Mouse (Mus musculus) adrenal gland, adult 8-10 months (tissue): ENCODE data around the gene Bcas2. TPM values are rescaled to one million over a fixed set of nuclear protein-coding genes. Genes with fewer than 3 reads are reported as not detected.
"Not testable (repeated sequence)": the region's sequence is repeated elsewhere in the genome, so short reads cannot be mapped to it uniquely, and the experiment has no call there.

Experiments
- DNase-seq: peaks from one replicate; pipeline ENCODE4 v3.0.0; 2022
- total RNA-seq, 4 experiments: library from RNA; stranded (reverse); gene quantifications; 2 replicates each; pipeline ENCODE4 v1.2.4; 2022

The Bcas2 gene
- total RNA-seq, 4 experiments from 2014 or later = 52.7 to 73.4 (median 60.4) TPM

GRCm38 (mm10) chr3:103169771-103170170 is 1.7 kb upstream of the Bcas2 start:
- peak; percentile 63 for DNase-seq

GRCm38 (mm10) chr3:103172615-103173014 is 1.2 kb downstream of the Bcas2 start:
- no peak for DNase-seq

DNA sequence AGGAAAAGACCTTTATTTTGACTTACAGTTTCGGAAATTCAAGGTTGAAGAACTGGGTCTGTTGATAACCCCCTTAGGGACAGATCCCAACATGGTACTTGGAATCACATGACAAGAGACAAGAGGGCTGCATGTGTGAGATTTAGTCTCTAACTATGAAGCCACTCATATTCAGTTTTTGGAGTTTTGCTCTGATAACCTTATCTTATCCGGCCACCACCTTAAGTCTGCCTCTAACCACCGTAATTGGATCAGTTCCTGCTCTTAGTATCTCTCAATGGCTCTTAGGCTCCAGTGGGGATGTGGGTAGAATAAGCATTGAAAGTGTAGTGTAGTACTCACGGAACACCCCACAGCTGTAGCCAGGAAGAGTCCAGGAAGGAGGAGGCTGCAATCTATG is 5.3 kb downstream of the Bcas2 start:
- DNase-seq = no peak

DNA sequence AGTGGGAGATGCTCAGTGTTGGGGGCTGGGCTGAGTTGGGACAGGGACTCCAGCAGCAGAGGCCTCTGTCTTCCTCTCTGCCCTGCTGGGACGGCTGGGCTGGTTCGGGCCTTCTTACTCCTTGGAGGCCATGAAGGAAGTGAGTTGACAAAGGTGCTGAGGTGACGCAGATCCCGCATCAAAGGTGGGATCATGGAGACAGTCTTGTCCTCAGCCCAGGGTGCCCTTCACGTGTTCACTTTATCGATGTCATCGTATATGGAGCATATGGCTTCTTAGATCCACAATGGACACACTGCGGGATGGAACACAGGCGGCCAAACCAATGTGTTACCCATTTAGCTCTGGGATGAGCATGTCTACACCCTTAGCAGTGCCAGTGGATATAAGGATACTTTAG is 8.1 kb downstream of the Bcas2 start:
- DNase-seq = no peak

- DNase-seq = no peak
These were observed 9.7 kb downstream of the Bcas2 start for GRCm38 (mm10) chr3:103181171-103181570.

GRCm38 (mm10) chr3:103182821-103183220 is 11.4 kb downstream of the Bcas2 start:
- DNase-seq = no peak

- DNase-seq = not testable (repeated sequence)
These were observed 13.0 kb downstream of the Bcas2 start for GRCm38 (mm10) chr3:103184467-103184866.

DNA sequence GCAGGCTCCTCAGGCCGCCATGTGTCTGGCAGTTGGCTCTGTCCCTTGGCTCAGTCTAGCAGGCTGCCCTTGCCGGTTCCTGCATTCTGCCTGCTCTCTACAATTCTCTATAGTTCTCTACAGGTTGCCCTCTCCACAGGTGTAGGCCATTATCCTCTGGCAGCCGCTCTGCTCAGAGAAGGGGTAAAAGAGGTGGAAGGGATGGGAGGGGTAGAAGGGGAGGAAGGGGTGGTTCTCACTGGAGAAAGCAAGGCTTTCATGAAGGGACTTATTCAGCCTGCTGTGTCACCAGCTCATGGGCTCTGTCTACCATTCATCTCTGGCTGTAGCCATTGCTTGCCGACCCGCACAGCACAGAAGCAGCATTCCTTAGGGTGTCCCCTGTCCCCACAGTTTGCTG is 17.0 kb downstream of the Bcas2 start:
- no peak for DNase-seq

GRCm38 (mm10) chr3:103188856-103189255 is 17.4 kb downstream of the Bcas2 start:
- DNase-seq = no peak

DNA sequence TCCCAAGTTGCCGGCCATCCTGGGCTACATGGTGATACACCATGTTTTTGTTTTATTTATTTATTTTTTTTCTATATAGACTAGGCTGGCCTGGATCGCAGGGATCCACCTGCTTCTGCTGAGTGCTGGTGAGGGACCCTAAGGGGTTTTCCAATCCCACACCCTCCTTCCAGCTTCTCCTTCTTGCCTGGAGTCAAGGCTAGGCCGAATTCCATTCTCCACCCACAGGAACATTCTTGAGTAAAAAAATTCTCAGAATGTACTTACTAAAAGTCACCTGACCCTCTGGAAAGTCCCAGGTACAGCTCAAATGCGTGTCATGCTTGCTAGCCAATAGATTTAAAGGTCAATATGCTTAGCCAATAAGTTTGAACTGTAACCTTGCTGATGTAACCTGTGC is 20.7 kb downstream of the Bcas2 start:
- no peak for DNase-seq

DNA sequence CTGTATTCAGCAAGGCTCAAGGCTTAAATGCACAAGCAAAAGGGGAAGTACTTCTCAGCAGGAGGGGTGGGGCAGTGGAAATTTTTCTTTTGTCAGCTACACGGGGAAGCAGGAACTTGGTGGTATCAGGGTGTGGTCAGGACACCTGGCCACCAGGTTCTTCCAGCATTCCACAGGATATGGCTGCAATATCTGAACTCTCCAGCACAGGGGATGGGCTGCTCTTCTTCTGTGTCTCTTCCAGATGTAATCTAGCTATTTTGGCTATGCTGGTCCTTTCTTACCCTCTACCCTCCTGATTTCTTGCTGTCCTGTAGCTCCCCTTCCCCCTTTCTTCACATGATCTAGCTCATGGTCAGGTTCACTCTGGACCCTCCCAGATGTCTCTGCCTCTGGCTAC is 21.7 kb downstream of the Bcas2 start:
- DNase-seq = no peak

GRCm38 (mm10) chr3:103196320-103196823 is 24.9 kb downstream of the Bcas2 start:
- no peak for DNase-seq

GRCm38 (mm10) chr3:103199386-103199785 is 27.9 kb downstream of the Bcas2 start:
- DNase-seq = no peak

DNA sequence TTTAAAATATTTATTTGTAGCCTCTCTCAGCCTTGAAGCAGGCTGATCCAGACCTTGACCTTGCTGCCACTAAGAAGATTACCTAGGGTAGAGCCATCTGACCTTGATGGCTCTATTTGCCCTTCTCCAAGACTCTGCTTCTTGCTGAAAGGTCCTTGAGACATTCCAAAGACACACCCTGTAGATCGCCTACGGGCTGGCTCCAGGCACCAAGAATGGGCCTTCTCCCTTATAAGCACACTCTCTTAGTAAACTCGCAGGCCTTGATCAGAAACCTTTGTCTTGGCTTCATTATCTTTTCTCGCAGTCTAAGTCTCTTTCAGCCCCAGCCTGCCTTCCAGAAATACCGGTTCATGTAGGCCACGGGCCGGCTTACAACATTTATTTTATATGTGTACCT is 29.6 kb downstream of the Bcas2 start:
- not testable (repeated sequence) for DNase-seq

GRCm38 (mm10) chr3:103203554-103203953 is 32.1 kb downstream of the Bcas2 start:
- DNase-seq = no peak

- DNase-seq = no peak
These were observed 33.0 kb downstream of the Bcas2 start for GRCm38 (mm10) chr3:103204445-103204844.

DNA sequence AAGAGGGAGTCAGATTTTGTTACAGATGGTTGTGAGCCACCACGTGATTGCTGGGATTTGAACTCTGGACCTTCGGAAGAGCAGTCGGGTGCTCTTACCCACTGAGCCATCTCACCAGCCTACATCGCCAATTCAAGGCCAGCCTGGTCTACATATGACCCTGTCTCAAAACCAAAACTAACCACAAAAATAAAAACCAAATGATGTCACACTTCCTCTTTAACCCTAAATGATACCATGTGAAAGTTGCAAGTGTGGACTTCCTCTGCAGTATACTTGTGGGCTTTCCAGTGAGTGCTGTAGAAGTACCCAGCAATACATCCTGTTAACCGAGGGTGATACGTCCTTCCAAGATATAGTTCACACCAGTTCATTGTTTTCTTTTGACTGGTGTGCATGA is 34.9 kb downstream of the Bcas2 start:
- DNase-seq = no peak

DNA sequence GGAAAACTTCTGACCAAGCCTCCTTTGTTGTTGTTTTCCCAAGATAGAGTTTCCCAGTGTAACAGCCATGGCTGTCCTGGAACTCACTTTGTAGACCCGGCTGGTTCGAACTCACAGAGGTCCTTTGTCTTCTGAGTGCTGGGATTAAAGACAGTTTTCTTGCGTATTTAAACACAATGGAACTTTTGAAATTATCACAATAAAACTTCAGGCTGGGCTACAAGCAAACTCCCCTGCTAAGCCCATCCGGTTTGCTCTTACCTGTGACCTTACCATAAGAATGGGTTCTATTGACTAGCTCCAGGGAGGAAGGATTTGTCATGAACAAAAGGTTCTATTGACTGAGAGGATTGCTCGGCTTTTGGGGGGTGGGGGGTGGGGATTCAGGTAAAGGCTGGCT is 36.3 kb downstream of the Bcas2 start:
- no peak for DNase-seq

GRCm38 (mm10) chr3:103208237-103208636 is 36.8 kb downstream of the Bcas2 start:
- DNase-seq = no peak

DNA sequence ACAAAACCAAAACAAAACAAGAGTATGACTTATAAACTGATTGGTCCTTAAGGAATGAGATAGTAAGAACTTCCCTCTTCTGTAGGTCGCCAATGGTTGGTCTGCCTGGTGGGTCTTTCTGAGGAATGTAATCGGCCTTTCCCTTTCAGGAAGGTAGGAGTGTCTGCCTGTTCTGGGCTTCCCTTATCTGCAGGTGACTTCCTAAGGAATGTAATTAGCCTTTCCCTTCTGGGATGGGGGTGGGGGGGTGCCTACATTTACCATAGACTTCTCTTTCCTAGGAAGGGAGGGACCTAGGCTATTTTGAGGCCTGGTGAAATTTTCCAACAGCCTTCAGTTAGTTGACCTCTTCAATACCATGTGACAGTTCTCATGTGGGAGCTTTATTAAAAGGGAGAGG is 39.6 kb downstream of the Bcas2 start:
- no peak for DNase-seq

GRCm38 (mm10) chr3:103212142-103212541 is 40.7 kb downstream of the Bcas2 start:
- no peak for DNase-seq

- no peak for DNase-seq
These were observed 42.1 kb downstream of the Bcas2 start for GRCm38 (mm10) chr3:103213537-103213936.

- no peak for DNase-seq
These were observed 43.3 kb downstream of the Bcas2 start for GRCm38 (mm10) chr3:103214593-103215285.

- not testable (repeated sequence) for DNase-seq
These were observed 43.9 kb downstream of the Bcas2 start for GRCm38 (mm10) chr3:103215399-103215798.

DNA sequence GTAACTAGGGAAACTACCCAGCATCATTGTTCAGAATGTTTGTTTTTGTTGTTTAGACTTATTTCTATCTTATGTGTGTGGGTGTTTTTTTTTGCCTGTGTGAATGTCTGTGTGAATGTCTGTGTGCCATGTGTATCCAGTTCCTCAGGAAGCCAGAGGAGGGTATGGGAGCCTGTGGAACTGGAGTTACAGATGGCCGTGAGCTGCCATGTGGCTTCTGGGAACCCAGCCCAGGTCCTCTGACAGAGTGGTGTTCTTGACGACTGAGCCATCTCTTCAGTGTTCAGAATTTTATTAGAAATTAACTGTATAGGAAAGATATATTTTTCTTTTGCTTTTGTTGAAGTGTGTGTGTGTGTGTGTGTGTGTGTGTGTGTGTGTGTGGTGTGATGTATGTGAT is 50.0 kb downstream of the Bcas2 start:
- no peak for DNase-seq
